Mouse (Mus musculus) embryonic facial prominence, embryonic 13.5 days (tissue): Measurements from ENCODE around the gene Srcin1. TPM values are rescaled to one million over a fixed set of nuclear protein-coding genes. Genes with fewer than 3 reads are reported as not detected.

ENCODE experiments used
- ATAC-seq: fragments of 200-750 bp; cut with Nextera tagmentation; 2 replicates; pipeline ENCODE4 v1.8.0; 2017; ENCODE audit warnings: low read depth; ENCODE audit not compliant: insufficient number of reproducible peaks, insufficient read depth, low FRiP score, low TSS enrichment
- H3K27ac ChIP-seq: fragments of 300-500 bp; sonication (generic); 2 replicates; pipeline ENCODE4 v1.5.1; 2015; ENCODE audit warnings: moderate library complexity, mild to moderate bottlenecking, inconsistent platforms
- H3K27me3 ChIP-seq: fragments of 300-500 bp; sonication (generic); 2 replicates; pipeline ENCODE4 v1.6.1; 2015; ENCODE audit warnings: mild to moderate bottlenecking, inconsistent platforms
- H3K36me3 ChIP-seq: fragments of 300-500 bp; sonication (generic); 2 replicates; pipeline ENCODE4 v1.6.1; 2015; ENCODE audit warnings: mild to moderate bottlenecking, inconsistent platforms
- H3K4me1 ChIP-seq: fragments of 300-500 bp; sonication (generic); 2 replicates; pipeline ENCODE4 v1.6.1; 2015; ENCODE audit warnings: inconsistent platforms
- H3K4me2 ChIP-seq: fragments of 300-500 bp; sonication (generic); 2 replicates; pipeline ENCODE4 v1.6.1; 2015; ENCODE audit warnings: moderate library complexity, mild to moderate bottlenecking, inconsistent platforms
- H3K4me3 ChIP-seq: fragments of 300-500 bp; sonication (generic); 2 replicates; pipeline ENCODE4 v1.5.1; 2015; ENCODE audit warnings: mild to moderate bottlenecking, inconsistent platforms
- H3K9ac ChIP-seq: fragments of 300-500 bp; sonication (generic); 2 replicates; pipeline ENCODE4 v1.6.1; 2015; ENCODE audit warnings: mild to moderate bottlenecking, inconsistent platforms
- H3K9me3 ChIP-seq: fragments of 300-500 bp; sonication (generic); 2 replicates; pipeline ENCODE4 v1.6.1; 2016; ENCODE audit warnings: inconsistent platforms
- WGBS: fragments of 180-500 bp; shearing (Covaris S2); methylation state at CpG from one replicate; pipeline ENCODE4 v1.1.7; 2015; ENCODE audit warnings: mixed read lengths; 5-methylcytosine and 5-hydroxymethylcytosine counted together
- polyA plus RNA-seq: library from polyadenylated mRNA; unstranded; fragments of >200 nt; fragmentation: Nextera tagmentation; extraction: Ambion mirVana; gene quantifications from 2 replicates; pipeline ENCODE4 v1.2.1, GENCODE M21; 2015

Gene Srcin1
- polyA plus RNA-seq, 1 experiment from 2014 or later: 0.76 TPM

DNA sequence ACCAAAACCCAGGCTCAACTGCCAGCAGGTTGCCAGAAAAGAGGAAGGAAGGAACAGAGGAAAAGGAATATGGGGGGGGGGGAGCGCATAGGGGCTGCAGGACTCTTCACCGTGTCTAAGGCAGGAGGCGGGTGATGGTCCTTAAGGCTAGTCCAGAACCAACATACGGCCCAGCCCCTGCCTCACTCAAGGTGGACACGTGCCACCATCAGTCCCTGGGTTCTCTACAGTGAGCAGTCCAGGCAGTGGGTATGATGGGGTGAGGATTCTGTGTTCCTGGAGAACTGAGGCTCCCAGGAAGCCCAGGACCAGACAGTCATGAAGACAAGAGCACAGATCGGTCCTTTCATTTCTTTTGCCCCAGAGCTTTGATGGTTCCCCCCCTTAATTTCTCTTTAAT lies 45.9 kb downstream of the Srcin1 start:
- H3K27me3 ChIP-seq: peaks cover 50% of the 10 kb centered on the region
- H3K27ac ChIP-seq: no peak overlapping the region
- H3K9me3 ChIP-seq: no peaks in the 10 kb centered on the region
- no peak overlapping the region for H3K4me2 ChIP-seq
- peaks cover 26% of the 10 kb centered on the region for H3K4me1 ChIP-seq
- 80% methylated on average over 6 of the region's 6 CpGs for WGBS
- no peak overlapping the region for H3K4me3 ChIP-seq
- ATAC-seq: no peak
- no peak overlapping the region for H3K9ac ChIP-seq
- no peaks in the 10 kb centered on the region for H3K36me3 ChIP-seq

GRCm38 (mm10) chr11:97528282-97528808 lies 47.6 kb downstream of the Srcin1 start:
- H3K9me3 ChIP-seq: no peaks in the 10 kb centered on the region
- H3K27ac ChIP-seq: no peak overlapping the region
- H3K36me3 ChIP-seq: no peaks in the 10 kb centered on the region
- H3K9ac ChIP-seq: no peak overlapping the region
- H3K4me2 ChIP-seq: no peak overlapping the region
- ATAC-seq: no peak
- peaks cover 33% of the 10 kb centered on the region for H3K27me3 ChIP-seq
- no peak overlapping the region for H3K4me3 ChIP-seq
- peaks cover 23% of the 10 kb centered on the region for H3K4me1 ChIP-seq
- 67% methylated on average over 18 of the region's 18 CpGs for WGBS

DNA sequence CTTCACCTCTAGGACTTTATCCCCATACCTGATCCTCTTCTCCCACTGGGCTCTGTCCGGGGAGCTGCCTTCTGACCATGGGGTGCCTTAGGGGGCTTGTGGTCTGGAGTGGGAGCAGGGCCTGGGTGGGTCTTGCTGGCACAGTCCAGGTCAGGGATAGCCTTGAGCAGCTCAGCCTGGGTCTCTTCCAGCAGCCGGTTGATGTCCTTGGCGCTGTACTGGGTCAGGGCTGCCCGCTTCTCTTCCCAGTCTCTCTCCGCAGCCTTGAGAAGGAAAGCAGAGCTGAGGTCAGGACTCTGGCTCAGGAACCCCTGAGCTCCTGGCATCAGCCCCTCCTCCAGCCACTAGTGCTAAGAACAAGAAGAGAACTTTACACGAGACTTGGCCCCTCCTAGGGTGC lies 50.7 kb downstream of the Srcin1 start:
- H3K4me2 ChIP-seq: no peak overlapping the region
- H3K9me3 ChIP-seq: no peaks in the 10 kb centered on the region
- H3K27me3 ChIP-seq: peaks cover 3% of the 10 kb centered on the region; the same call in 1 of the 2 replicates
- H3K4me3 ChIP-seq: no peak overlapping the region
- WGBS: 93% methylated on average over 6 of the region's 6 CpGs
- ATAC-seq: 0 out of 2 replicates have a peak, but pooled peaks have one; percentile 17
- H3K36me3 ChIP-seq: no peaks in the 10 kb centered on the region
- peaks cover 14% of the 10 kb centered on the region for H3K4me1 ChIP-seq
- no peak overlapping the region for H3K9ac ChIP-seq
- no peak overlapping the region for H3K27ac ChIP-seq

DNA sequence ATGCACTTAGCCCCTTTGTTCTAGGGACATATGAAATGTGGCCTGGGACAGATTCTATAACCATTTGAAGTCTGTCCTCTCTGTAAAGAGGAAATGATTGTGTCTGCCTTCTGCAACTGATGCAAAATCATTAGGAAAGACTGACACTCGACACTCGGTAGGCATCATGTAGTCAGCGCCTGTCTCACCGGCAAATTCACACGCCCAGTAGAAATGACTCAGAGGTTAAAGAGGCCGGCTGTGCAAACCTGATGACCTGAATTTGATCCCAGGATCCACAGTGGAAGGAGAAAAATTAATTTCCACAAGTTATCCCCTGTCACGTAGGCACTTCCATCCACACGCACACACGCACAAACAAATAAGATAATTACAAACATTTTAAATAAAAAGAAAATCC lies 51.7 kb downstream of the Srcin1 start:
- 40% methylated on average over 9 of the region's 9 CpGs for WGBS
- ATAC-seq: no peak
- Histone ChIP-seq H3K9ac (no peak overlapping the region), H3K4me2 (no peak overlapping the region), H3K9me3 (no peaks in the 10 kb centered on the region), H3K4me3 (no peak overlapping the region), H3K4me1 (peaks cover 14% of the 10 kb centered on the region), H3K27ac (no peak overlapping the region), H3K27me3 (no peaks in the 10 kb centered on the region), H3K36me3 (peaks cover 2% of the 10 kb centered on the region; the same call in 1 of the 2 replicates)

DNA sequence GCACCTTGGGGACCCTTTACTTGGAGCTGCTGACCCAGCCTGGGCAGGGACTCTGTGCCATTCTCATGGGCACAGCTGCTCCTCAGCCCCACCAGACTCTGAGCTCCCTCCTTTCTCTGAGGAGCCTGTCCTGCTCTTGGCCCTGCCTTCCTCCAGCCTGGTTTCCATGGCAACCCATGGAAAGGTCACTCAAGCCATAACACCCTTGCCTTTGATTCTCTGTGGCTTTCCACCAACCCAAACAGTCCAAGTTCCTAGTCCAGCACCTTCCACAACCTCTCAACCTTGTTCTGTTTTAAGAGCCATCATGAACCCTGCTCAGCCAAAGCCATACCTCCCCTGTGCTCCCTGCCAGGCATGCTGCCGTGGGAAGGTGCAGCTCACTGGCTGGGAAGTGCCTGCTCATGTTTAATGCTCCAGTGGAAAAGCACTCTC lies 52.1 kb downstream of the Srcin1 start:
- WGBS: 3% methylated on average over 1 of the region's 1 CpGs
- ATAC-seq: no peak

DNA sequence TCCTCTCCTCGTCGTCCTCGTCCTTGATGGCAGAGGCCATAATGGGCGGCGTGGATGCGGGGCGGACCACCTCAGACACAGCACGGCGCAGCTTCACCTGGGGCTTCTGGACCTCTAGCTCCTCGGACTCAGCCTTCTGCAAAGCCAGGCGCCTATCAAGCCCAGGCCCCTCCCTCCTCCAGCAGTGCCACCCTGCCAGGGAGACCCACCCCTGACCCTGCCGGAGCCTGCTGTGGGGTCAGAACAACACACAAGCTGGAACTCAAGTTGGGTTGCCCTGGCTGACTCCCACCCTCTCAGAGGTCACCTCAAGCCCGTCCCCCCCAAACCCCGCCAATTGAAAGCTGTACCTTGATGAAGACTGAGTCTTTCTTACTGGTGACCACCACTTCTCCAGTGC lies 52.9 kb downstream of the Srcin1 start:
- peaks cover 3% of the 10 kb centered on the region; the same call in 1 of the 2 replicates for H3K36me3 ChIP-seq
- peaks cover 14% of the 10 kb centered on the region for H3K4me1 ChIP-seq
- no peak overlapping the region for H3K27ac ChIP-seq
- no peak for ATAC-seq
- H3K9me3 ChIP-seq: no peaks in the 10 kb centered on the region
- 86% methylated on average over 14 of the region's 14 CpGs for WGBS
- H3K27me3 ChIP-seq: no peaks in the 10 kb centered on the region
- no peak overlapping the region for H3K9ac ChIP-seq
- no peak overlapping the region for H3K4me2 ChIP-seq
- no peak overlapping the region for H3K4me3 ChIP-seq

More for the DNA sequence above, 52.1 kb downstream of the Srcin1 start:
- Histone ChIP-seq H3K9me3 (no peaks in the 10 kb centered on the region), H3K4me1 (peaks cover 14% of the 10 kb centered on the region), H3K27ac (no peak overlapping the region), H3K36me3 (peaks cover 3% of the 10 kb centered on the region; the same call in 1 of the 2 replicates), H3K4me3 (no peak overlapping the region), H3K9ac (no peak overlapping the region), H3K27me3 (no peaks in the 10 kb centered on the region), H3K4me2 (no peak overlapping the region)

DNA sequence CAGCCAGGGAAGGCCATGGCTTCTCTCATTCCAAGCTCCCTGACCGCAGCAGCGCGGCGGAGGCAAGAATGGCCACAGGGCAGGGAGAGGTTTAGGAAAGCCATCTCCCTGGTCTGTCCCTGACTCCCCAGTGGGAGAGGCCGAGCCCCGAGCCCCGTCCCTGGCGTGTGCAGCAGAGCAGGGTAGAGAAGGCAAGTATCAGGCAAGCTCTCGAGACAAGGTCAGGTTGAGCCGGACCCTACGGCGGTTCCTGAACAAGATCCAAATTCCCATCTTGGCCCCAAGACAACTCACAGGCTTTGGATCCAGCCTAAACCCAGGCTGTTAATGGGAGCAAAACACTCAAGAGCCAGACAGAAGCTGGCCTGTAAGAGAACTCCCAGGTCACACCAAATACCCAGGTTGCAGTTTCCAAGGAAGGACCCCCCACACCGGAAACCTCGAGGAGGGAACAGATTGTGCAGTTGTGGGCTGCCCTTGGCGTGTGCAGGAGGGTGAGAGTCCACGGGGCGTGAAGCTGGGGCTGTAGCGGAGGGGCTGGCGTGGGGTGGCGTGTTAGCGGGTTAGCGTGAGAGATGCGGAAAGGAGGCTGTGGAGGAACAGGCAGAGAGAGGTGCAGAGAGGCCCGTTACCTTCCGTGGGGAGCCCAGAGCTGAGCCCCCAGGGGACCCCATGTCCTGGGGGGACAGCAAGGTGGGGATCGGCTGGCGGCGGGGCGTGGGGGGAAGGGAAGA lies 54.1 kb downstream of the Srcin1 start:
- Histone ChIP-seq H3K4me2 (no peak overlapping the region), H3K4me1 (peaks cover 14% of the 10 kb centered on the region), H3K27me3 (no peaks in the 10 kb centered on the region), H3K4me3 (no peak overlapping the region), H3K9me3 (no peaks in the 10 kb centered on the region), H3K27ac (no peak overlapping the region), H3K36me3 (peaks cover 3% of the 10 kb centered on the region; the same call in 1 of the 2 replicates), H3K9ac (no peak overlapping the region)
- no peak for ATAC-seq
- 79% methylated on average over 29 of the region's 29 CpGs for WGBS

- no peaks in the 10 kb centered on the region for H3K27me3 ChIP-seq
- no peak for ATAC-seq
- 89% methylated on average over 7 of the region's 7 CpGs for WGBS
These were observed 55.4 kb downstream of the Srcin1 start for GRCm38 (mm10) chr11:97520541-97520940.

GRCm38 (mm10) chr11:97513066-97513465 lies 62.9 kb downstream of the Srcin1 start:
- no peak overlapping the region for H3K27ac ChIP-seq
- H3K27me3 ChIP-seq: no peaks in the 10 kb centered on the region
- H3K9me3 ChIP-seq: no peaks in the 10 kb centered on the region
- ATAC-seq: no peak
- H3K4me3 ChIP-seq: no peak overlapping the region
- no peak overlapping the region for H3K4me2 ChIP-seq
- no peak overlapping the region for H3K9ac ChIP-seq
- H3K4me1 ChIP-seq: peaks cover 15% of the 10 kb centered on the region
- H3K36me3 ChIP-seq: 0 out of 2 replicates have a peak, but pooled peaks cover 4% of the 10 kb centered on the region
- 68% methylated on average over 3 of the region's 3 CpGs for WGBS

More at GRCm38 (mm10) chr11:97520541-97520940, 55.4 kb downstream of the Srcin1 start:
- H3K4me3 ChIP-seq: no peak overlapping the region
- no peaks in the 10 kb centered on the region for H3K9me3 ChIP-seq
- no peak overlapping the region for H3K27ac ChIP-seq
- H3K4me1 ChIP-seq: peaks cover 14% of the 10 kb centered on the region
- H3K4me2 ChIP-seq: no peak overlapping the region
- H3K9ac ChIP-seq: no peak overlapping the region
- H3K36me3 ChIP-seq: peaks cover 3% of the 10 kb centered on the region; the same call in 1 of the 2 replicates

DNA sequence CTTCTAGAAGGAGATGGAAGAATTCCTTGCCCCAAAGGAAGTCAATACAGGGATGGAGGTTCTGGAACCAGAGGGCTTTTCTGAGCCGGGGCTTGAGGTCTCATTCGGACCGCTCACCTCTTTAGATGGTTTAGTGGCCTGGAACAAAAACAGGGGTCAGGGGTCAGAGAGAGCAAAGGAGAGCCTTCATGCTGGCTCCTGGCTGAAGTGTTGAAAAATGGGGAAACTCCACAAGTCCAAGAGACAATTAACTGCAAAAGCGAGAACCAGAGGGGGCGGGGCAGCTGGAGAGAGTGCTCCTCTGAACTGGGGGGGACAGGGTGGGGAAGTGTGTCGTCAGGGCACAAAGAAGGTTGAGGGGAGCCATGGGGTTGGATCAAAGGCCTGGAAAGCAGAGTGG lies 63.5 kb downstream of the Srcin1 start:
- 52% methylated on average over 6 of the region's 6 CpGs for WGBS
- no peak overlapping the region for H3K27ac ChIP-seq
- H3K4me1 ChIP-seq: peaks cover 15% of the 10 kb centered on the region
- no peak overlapping the region for H3K9ac ChIP-seq
- H3K4me2 ChIP-seq: no peak overlapping the region
- 0 out of 2 replicates have a peak, but pooled peaks cover 4% of the 10 kb centered on the region for H3K36me3 ChIP-seq
- ATAC-seq: no peak
- no peak overlapping the region for H3K4me3 ChIP-seq
- H3K9me3 ChIP-seq: no peaks in the 10 kb centered on the region
- H3K27me3 ChIP-seq: no peaks in the 10 kb centered on the region

DNA sequence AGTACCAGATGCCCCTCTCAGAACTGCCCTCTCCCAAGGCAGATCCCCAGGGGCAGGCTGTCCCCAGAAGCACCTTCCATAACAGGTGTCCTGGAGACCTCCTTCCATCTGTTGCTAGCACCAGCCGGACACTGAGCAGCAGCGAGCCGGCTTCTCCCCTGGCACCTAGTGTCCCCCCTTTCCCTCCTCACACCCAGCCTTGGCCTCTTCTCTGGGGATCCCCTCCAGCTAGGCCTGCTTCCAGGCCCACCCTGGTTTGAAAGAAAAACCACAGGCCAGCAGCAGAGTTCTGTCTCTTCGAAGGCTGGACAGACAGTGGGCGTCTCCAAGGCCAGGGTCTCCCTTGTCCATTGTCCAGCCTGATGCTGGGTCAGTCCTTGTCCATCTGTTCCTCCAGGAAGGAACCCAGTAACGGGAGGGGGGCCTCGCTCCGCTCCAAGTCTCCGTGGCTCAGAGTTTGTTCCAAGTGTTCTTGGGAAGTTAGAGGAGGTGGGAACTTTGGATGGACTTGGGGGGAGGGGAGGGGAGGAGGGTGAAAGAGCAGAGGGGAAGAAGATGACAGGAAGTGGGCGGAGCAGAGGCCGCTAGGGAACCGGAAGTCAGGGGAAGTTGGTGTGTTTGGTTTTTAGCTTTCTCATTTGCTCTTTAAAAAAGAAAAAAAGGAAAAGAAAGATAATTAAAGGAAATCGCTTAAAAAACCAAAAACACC lies 64.2 kb downstream of the Srcin1 start:
- no peak overlapping the region for H3K9ac ChIP-seq
- no peaks in the 10 kb centered on the region for H3K9me3 ChIP-seq
- 53% methylated on average over 13 of the region's 13 CpGs for WGBS
- 0 out of 2 replicates have a peak, but pooled peaks cover 4% of the 10 kb centered on the region for H3K36me3 ChIP-seq
- no peak overlapping the region for H3K4me3 ChIP-seq
- H3K4me2 ChIP-seq: peak overlapping the region; percentile 11; the same call in 1 of the 2 replicates
- peaks cover 15% of the 10 kb centered on the region for H3K4me1 ChIP-seq
- no peak for ATAC-seq
- H3K27ac ChIP-seq: no peak overlapping the region; the same call in 1 of the 2 replicates
- no peaks in the 10 kb centered on the region for H3K27me3 ChIP-seq
